14 mouse cellular contexts compared by ENCODE assay signal in the genomic region with DNA sequence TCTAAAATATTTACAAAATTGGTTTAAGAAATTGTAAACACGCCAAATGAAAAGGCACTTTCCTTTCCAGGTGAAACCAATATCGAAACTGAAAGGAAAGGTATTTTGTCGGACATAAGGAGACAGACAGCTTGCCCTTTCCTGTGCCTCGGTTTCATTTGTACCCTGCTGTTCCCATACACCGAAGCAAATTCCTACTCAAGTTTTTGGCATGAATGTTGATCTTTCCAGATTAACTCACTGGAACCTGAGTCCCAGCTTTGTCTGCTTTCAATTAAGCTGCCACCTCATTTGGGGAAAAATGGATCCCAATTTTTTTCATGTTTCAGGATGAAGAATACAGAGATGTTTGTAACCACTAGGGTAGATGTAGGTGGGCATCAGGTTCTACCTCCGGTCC.
"Had no signal": no experiment of that assay in that cellular context is flagged by ENCODE, and none has a peak within 500 bp of the region (broad histone marks: within the 10 kb centered on the region; RNA-seq: fewer than 3 reads in every experiment).

No protein-coding gene starts in this region.

- DNase-seq: kidney, adult 8-10 months; kidney, postnatal 36 days; layer of hippocampus, adult 9-11 months; layer of hippocampus, postnatal 36 days; lung, adult 2 months; lung, postnatal 36 days; midbrain, embryonic 14.5 days; right cerebral cortex, postnatal 14 days; thymus, adult 2 months; thymus, postnatal 25 days had no signal

- H3K4me1 ChIP-seq: limb, embryonic 13.5 days; stomach, embryonic 15.5 days had no signal

- ATAC-seq: lung, postnatal 0 days had no signal

- H3K36me3 ChIP-seq: limb, embryonic 13.5 days; stomach, embryonic 15.5 days had no signal

- H3K4me3 ChIP-seq: limb, embryonic 13.5 days; stomach, embryonic 15.5 days had no signal

- H3K9ac ChIP-seq: limb, embryonic 13.5 days; liver, embryonic 14.5 days; stomach, embryonic 15.5 days had no signal

- H3K27ac ChIP-seq: limb, embryonic 13.5 days; liver, embryonic 14.5 days; stomach, embryonic 15.5 days had no signal

- H3K27me3 ChIP-seq: limb, embryonic 13.5 days; stomach, embryonic 15.5 days had no signal

- H3K4me2 ChIP-seq: limb, embryonic 13.5 days; stomach, embryonic 15.5 days had no signal

- H3K9me3 ChIP-seq: limb, embryonic 13.5 days; stomach, embryonic 15.5 days had no signal
